Mouse (Mus musculus) stomach, postnatal 0 days (tissue): ENCODE results near the gene Gng8. TPM values are rescaled to one million over a fixed set of nuclear protein-coding genes. Genes with fewer than 3 reads are reported as not detected.

Experiments
- ATAC-seq: fragments of 200-750 bp; cut with Nextera tagmentation; 2 replicates; pipeline ENCODE4 v1.8.0; 2017; ENCODE audit not compliant: low FRiP score, low TSS enrichment
- DNase-seq: peaks from one replicate; pipeline ENCODE4 v3.0.0-alpha.2; 2016; ENCODE audit warnings: low spot score
- H3K27ac ChIP-seq: fragments of 300-500 bp; sonication (generic); replicated peaks from 2 replicates; pipeline ENCODE4 v1.5.1; 2014; ENCODE audit warnings: mild to moderate bottlenecking, control low read depth
- H3K27me3 ChIP-seq: fragments of 300-500 bp; sonication (generic); 2 replicates; pipeline ENCODE4 v1.6.1; 2014; ENCODE audit warnings: low read length; ENCODE audit not compliant: control insufficient read depth, insufficient read depth
- H3K36me3 ChIP-seq: fragments of 300-500 bp; sonication (generic); 2 replicates; pipeline ENCODE4 v1.6.1; 2014; ENCODE audit warnings: low read length, mixed read lengths; ENCODE audit not compliant: control insufficient read depth, insufficient read depth
- H3K4me1 ChIP-seq: fragments of 300-500 bp; sonication (generic); replicated peaks from 2 replicates; pipeline ENCODE4 v1.6.1; 2014; ENCODE audit warnings: antibody characterized with exemption; ENCODE audit not compliant: control insufficient read depth, insufficient read depth
- H3K4me2 ChIP-seq: fragments of 300-500 bp; sonication (generic); replicated peaks from 2 replicates; pipeline ENCODE4 v1.6.1; 2014; ENCODE audit warnings: low read depth, mild to moderate bottlenecking, control low read depth, moderate library complexity
- H3K4me3 ChIP-seq: fragments of 300-500 bp; sonication (generic); 2 replicates; pipeline ENCODE4 v1.5.1; 2014; ENCODE audit warnings: low read depth, low read length, control low read depth
- H3K9ac ChIP-seq: fragments of 300-500 bp; sonication (generic); 2 replicates; pipeline ENCODE4 v1.6.1; 2014; ENCODE audit warnings: mild to moderate bottlenecking, low read length, control low read depth, mixed read lengths
- H3K9me3 ChIP-seq: fragments of 300-500 bp; sonication (generic); 2 replicates; pipeline ENCODE4 v1.6.1; 2016; ENCODE audit warnings: low read length; ENCODE audit not compliant: control insufficient read depth
- CTCF ChIP-seq: IDR thresholded peaks from 2 replicates; pipeline ENCODE4 v1.5.1; 2016; ENCODE audit warnings: antibody characterized with exemption, low read depth, mild to moderate bottlenecking, moderate library complexity
- EP300 ChIP-seq: optimal IDR thresholded peaks from 2 replicates; pipeline ENCODE3; 2016; ENCODE audit warnings: antibody characterized with exemption
- WGBS: fragments of 180-500 bp; shearing (Covaris S2); extraction: QIAGEN DNeasy Blood & Tissue Kit; methylation state at CpG from one replicate; pipeline ENCODE4 v1.1.7; 2014; 5-methylcytosine and 5-hydroxymethylcytosine counted together
- polyA plus RNA-seq: library from polyadenylated mRNA; unstranded; fragments of >200 nt; fragmentation: Nextera tagmentation; extraction: Ambion mirVana; gene quantifications from 2 replicates; pipeline ENCODE4 v1.2.1, GENCODE M21; 2015

The Gng8 gene
- polyA plus RNA-seq, 1 experiment from 2014 or later = 7.3 TPM

GRCm38 (mm10) chr7:16919395-16920149, 28.0 kb downstream of the Gng8 start:
- no peak overlapping the region for H3K4me2 ChIP-seq
- H3K36me3 ChIP-seq = peaks cover 27% of the 10 kb centered on the region
- DNase-seq = no peak
- peaks cover 18% of the 10 kb centered on the region for H3K4me1 ChIP-seq
- no peaks in the 10 kb centered on the region for H3K9me3 ChIP-seq
- H3K9ac ChIP-seq = peak overlapping the region; percentile 47
- TF ChIP-seq EP300 (no peak), CTCF (no peak)
- H3K4me3 ChIP-seq = no peak overlapping the region
- WGBS = 72% methylated on average over 13 of the region's 13 CpGs
- ATAC-seq = no peak
- H3K27ac ChIP-seq = peak overlapping the region; percentile 69
- no peaks in the 10 kb centered on the region for H3K27me3 ChIP-seq

GRCm38 (mm10) chr7:16920150-16920579, 28.6 kb downstream of the Gng8 start:
- Histone ChIP-seq H3K9ac (peak overlapping the region; percentile 47), H3K4me2 (no peak overlapping the region), H3K36me3 (peaks cover 22% of the 10 kb centered on the region), H3K9me3 (no peaks in the 10 kb centered on the region), H3K27me3 (no peaks in the 10 kb centered on the region), H3K4me3 (no peak overlapping the region), H3K27ac (peak overlapping the region; percentile 69), H3K4me1 (peaks cover 18% of the 10 kb centered on the region)
- TF ChIP-seq EP300 (no peak), CTCF (no peak)
- DNase-seq (no peak), ATAC-seq (no peak)
- 74% methylated on average over 7 of the region's 7 CpGs for WGBS

DNA sequence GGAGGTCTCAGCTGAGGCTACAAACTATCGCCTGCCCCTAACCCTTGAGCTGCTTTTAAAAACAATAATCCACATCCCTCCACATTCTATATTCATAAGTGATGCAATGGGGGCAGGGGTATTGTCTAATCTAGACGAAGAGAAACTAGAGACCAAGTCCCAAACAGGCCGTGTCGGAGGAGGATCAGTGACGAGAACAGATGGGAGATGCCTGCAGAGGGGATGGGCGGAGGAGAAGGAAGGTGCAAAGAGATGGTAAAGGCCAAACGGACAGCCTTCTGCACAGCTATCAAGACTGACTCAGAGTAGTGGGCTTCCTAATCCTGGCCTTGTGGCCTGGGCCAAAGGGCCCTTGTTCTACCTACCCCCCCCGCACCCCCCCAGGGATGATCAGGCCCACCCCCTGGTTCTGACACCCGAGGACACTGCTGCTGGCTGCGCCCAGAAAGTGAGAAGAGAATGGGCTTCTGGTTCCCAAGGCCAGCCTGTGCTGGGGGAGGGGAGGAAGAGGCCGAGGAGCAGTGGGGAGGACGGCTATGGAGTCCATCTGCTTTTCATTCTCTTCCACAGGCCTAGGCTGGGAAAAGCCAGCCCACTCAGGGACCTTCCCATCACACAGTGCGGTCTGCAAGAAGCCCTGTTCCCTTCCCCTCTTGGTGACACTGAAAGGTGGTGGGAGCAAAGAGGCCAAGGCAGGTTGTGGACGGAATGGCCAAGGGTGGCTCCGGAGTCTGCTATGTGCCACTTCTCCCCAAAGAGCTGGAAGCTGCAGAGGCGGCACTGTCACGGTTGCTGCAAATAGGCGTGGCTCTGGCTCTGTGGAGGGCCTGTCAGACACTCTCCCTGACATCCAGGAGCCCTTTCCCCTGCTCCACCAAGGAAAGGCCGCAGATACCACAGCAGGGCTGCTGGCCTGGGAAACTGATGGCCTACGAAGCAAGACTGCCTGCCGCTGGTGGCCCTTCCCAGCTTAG, 29.5 kb downstream of the Gng8 start:
- Histone ChIP-seq H3K4me2 (peak overlapping the region; percentile 93), H3K9ac (peak overlapping the region; percentile 88), H3K9me3 (no peaks in the 10 kb centered on the region), H3K4me3 (peak overlapping the region; percentile 12; the same call in 1 of the 2 replicates), H3K4me1 (peaks cover 18% of the 10 kb centered on the region), H3K27me3 (no peaks in the 10 kb centered on the region), H3K27ac (peak overlapping the region; percentile 89), H3K36me3 (peaks cover 15% of the 10 kb centered on the region)
- no peak for TF ChIP-seq EP300
- no peak for TF ChIP-seq CTCF
- WGBS = 48% methylated on average over 21 of the region's 21 CpGs
- ATAC-seq (no peak), DNase-seq (no peak)

DNA sequence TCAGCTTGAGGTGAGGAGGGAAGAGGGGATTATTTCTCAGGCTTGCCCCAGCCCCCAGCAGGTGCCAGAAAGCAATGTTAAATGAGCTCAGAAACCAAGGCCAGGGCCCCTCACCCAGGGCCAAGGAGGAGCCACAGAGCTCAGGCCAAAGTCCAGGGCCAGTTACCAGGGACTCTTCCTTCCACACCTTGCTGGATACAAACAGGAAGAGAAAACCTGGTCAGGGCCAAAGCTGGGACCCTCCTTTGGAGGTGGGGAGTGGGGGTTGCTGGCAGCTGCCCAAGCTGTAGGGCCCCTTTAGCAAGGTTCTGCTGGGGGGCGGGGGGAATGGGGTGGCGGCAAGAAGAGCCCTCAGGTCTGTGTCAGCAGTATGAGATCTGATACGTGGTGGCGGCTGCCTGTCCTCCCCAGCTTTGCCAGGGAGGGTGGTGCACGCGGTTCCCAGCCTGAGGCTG, 30.3 kb downstream of the Gng8 start:
- Histone ChIP-seq H3K4me3 (peak overlapping the region; percentile 90; the same call in 1 of the 2 replicates), H3K4me1 (peaks cover 18% of the 10 kb centered on the region), H3K9me3 (no peaks in the 10 kb centered on the region), H3K9ac (peak overlapping the region; percentile 88), H3K27me3 (no peaks in the 10 kb centered on the region), H3K36me3 (peaks cover 13% of the 10 kb centered on the region), H3K4me2 (peak overlapping the region; percentile 93), H3K27ac (peak overlapping the region; percentile 89)
- 24% methylated on average over 6 of the region's 6 CpGs for WGBS
- TF ChIP-seq CTCF (no peak), EP300 (no peak)
- ATAC-seq = no peak
- peak; percentile 58 for DNase-seq

DNA sequence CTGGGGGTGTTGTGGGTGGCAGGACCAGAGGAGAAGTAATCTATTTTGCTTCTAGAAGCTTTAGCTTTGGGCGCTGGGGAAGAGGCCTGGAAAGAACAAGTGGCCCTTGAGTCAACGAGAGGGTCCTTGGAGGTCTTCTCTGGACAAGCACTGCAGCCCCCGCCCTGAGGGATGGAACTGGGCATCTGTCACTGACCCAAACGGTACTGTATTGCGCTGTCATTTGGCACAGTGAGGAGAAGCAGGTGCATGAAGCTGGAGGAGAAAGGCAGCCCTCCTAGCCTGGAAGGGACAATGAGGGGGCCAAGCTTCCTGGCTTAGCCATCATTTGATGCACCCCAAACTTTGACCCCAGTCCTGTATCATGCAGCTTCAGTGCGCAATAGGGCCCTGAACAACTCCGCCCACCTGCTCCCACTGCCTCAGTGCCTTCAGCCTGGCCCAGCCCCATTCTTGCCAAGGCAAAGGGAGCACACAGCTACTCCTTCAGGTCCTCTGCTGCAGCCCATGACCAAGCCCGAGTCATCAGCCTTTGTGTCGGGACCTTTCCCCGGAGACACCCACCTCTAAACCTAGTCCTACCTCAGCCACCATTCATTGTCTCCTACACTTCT, 30.9 kb downstream of the Gng8 start:
- Histone ChIP-seq H3K27me3 (no peaks in the 10 kb centered on the region), H3K4me1 (peaks cover 18% of the 10 kb centered on the region), H3K36me3 (peaks cover 7% of the 10 kb centered on the region), H3K9me3 (no peaks in the 10 kb centered on the region), H3K4me3 (peak overlapping the region; percentile 90), H3K27ac (peak overlapping the region; percentile 89), H3K4me2 (peak overlapping the region; percentile 93), H3K9ac (peak overlapping the region; percentile 88)
- WGBS = 36% methylated on average over 10 of the region's 10 CpGs
- DNase-seq (peak; percentile 58), ATAC-seq (no peak)
- TF ChIP-seq CTCF = no peak
- TF ChIP-seq EP300 = no peak
